Mouse (Mus musculus): ENCODE measurements at regions not wholly inside any gene's neighbourhood (a gene's known extent, or its start where the extent isn't known, plus 50 kb on each side); places are given as distances from the start of the nearest gene placed in this dataset.

DNA sequence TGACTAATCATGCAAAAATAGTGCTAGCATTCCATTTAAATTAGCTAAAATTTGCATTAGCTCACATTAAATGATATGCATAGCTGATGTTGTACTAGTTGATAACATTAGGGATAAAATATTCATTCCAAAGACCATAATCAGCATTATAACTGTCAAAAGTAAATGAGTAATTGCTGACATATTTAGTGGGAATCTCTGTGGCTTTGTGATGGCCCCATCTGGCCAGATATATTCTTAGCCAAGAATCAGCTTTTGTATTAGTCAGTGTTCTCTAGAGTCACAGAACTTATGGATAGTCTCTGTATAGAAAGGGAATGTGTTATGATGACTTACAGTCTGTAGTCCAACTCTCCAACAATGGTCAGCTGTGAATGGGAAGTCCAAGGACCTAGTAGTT is 171.2 kb downstream of the Gria2 start:
- H3K4me2 ChIP-seq: no peak overlapping the region
- no peaks in the 10 kb centered on the region for H3K4me1 ChIP-seq (replicated peaks)
- no peak overlapping the region for H3K9ac ChIP-seq
- no peaks in the 10 kb centered on the region for H3K36me3 ChIP-seq
- no peak for ATAC-seq (ENCODE audit: low read depth)
- no peak overlapping the region for H3K4me3 ChIP-seq
- H3K27me3 ChIP-seq: no peaks in the 10 kb centered on the region
- no peak overlapping the region for H3K27ac ChIP-seq (replicated peaks)
- no peaks in the 10 kb centered on the region for H3K9me3 ChIP-seq

DNA sequence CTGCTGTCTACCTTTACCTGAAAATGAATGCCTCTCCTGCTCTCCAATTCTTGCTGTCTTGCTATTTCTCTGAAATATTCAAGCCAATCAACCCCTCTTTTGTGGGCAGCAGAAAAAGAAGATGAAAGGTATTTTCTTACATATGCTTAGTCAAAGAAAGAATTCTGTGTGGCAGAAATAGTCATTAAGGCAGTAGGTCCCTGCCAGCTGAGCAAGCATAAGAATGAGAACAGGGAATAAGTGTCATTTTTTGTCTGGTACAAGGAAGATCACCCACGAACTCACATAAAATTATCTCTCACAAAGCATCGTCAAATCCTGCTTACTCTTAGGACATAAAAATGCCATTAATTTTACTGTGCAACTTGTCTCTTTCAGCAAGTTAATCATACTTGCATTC is 192.2 kb downstream of the Gria2 start:
- ATAC-seq (ENCODE audit: low read depth): no peak

DNA sequence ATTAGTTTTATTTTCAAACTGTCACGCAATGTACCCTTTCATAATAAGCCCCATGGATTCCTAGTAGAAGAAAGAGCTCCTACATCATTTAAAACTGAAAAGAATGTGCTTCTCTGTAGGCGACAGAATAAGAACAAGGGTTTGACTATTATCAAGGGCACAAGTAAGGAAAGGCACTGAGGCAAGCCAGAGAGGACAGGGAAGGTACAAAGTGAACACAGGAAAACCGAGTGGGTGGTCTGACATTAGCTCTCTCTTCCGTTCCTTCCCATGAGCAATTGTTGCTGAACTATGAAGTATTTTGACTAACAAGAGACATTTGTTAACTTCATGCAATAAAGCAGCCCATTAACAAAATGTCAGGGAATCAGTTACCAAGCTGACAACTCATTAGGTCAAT is 194.2 kb downstream of the Gria2 start:
- Histone ChIP-seq H3K27me3 (no peaks in the 10 kb centered on the region), H3K9ac (no peak overlapping the region), H3K36me3 (no peaks in the 10 kb centered on the region), H3K9me3 (no peaks in the 10 kb centered on the region), H3K4me1 (replicated peaks) (no peaks in the 10 kb centered on the region), H3K4me3 (no peak overlapping the region), H3K4me2 (no peak overlapping the region), H3K27ac (replicated peaks) (no peak overlapping the region)
- WGBS: 30% methylated on average over 4 of the region's 4 CpGs
- ATAC-seq (ENCODE audit: low read depth): no peak

More for the DNA sequence above, 192.2 kb downstream of the Gria2 start:
- Histone ChIP-seq H3K27ac (replicated peaks) (no peak overlapping the region), H3K36me3 (no peaks in the 10 kb centered on the region), H3K27me3 (no peaks in the 10 kb centered on the region), H3K4me3 (no peak overlapping the region), H3K4me1 (replicated peaks) (no peaks in the 10 kb centered on the region), H3K9me3 (no peaks in the 10 kb centered on the region), H3K9ac (no peak overlapping the region), H3K4me2 (no peak overlapping the region)
- 68% methylated on average over 2 of the region's 2 CpGs for WGBS

DNA sequence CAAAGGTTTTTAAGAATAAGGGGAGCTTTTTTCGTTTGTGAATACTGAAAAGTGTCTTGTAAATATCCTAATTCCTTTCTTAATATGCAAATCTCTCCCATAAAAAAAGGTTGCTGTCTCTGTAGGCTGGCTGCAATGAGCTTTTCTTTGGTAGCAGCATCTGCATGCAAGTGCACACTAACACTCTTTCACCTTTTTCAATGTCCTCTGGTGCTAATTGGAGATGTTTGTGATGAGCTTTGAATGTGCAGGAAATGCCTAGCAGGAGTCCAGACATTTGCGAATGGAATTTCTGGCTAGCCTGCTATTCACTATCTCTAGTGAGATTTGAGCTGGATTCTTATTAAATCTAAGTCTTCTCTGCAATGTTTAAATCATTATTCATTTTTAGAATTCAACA is 194.8 kb downstream of the Gria2 start:
- Histone ChIP-seq H3K9ac (no peak overlapping the region), H3K4me1 (replicated peaks) (no peaks in the 10 kb centered on the region), H3K4me3 (no peak overlapping the region), H3K36me3 (no peaks in the 10 kb centered on the region), H3K4me2 (no peak overlapping the region), H3K9me3 (no peaks in the 10 kb centered on the region), H3K27ac (replicated peaks) (no peak overlapping the region), H3K27me3 (no peaks in the 10 kb centered on the region)
- ATAC-seq (ENCODE audit: low read depth): no peak
- 29% methylated on average over 2 of the region's 2 CpGs for WGBS

DNA sequence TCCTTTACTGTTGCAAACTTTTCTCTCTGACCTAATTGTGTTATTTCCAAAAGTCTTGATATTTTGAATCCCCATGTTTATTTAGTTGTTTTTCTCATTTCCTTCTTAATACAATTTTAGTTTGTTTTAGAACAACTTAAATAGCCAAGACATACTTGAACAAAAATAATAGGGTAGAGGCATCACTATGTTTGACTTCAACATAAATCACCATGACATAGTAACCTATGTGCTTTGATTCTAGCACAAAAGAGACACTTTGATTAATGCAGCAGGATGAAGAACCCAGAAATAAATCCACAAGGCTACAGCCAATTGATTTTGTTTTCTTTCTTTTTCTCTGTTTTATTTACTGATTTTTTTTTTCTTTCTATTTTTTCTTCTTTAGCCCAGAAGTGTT is 205.1 kb downstream of the Gria2 start:
- no peaks in the 10 kb centered on the region for H3K27me3 ChIP-seq
- H3K9ac ChIP-seq: no peak overlapping the region
- no peak overlapping the region for H3K4me3 ChIP-seq
- H3K9me3 ChIP-seq: no peaks in the 10 kb centered on the region
- H3K27ac ChIP-seq (replicated peaks): no peak overlapping the region
- no peak for ATAC-seq (ENCODE audit: low read depth)
- no peaks in the 10 kb centered on the region for H3K36me3 ChIP-seq
- H3K4me1 ChIP-seq (replicated peaks): no peaks in the 10 kb centered on the region
- H3K4me2 ChIP-seq: no peak overlapping the region

DNA sequence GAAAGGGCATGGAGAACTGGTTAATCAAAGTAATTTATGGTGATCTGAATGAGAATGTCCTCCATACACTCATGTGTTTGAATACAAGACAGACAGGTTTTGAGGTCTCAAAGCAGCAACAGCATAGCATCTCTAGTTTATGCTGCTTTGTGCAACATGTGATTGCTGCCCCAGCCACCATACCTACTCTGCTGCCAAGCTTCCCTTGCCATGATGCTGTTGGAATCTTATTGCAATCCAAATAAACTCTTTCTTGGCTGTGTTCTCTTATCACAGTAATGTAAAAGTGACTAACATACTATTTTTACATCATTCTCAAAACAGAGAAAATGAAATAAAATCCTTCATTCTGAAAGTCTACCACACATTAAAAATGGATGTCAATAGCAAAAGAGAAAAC is 235.1 kb downstream of the Gria2 start:
- no peak for ATAC-seq (ENCODE audit: low read depth)
- H3K27me3 ChIP-seq: no peaks in the 10 kb centered on the region
- no peak overlapping the region for H3K27ac ChIP-seq (replicated peaks)
- H3K4me2 ChIP-seq: no peak overlapping the region
- H3K4me3 ChIP-seq: no peak overlapping the region
- H3K9me3 ChIP-seq: no peaks in the 10 kb centered on the region
- no peaks in the 10 kb centered on the region for H3K36me3 ChIP-seq
- H3K4me1 ChIP-seq (replicated peaks): no peaks in the 10 kb centered on the region
- no peak overlapping the region for H3K9ac ChIP-seq

DNA sequence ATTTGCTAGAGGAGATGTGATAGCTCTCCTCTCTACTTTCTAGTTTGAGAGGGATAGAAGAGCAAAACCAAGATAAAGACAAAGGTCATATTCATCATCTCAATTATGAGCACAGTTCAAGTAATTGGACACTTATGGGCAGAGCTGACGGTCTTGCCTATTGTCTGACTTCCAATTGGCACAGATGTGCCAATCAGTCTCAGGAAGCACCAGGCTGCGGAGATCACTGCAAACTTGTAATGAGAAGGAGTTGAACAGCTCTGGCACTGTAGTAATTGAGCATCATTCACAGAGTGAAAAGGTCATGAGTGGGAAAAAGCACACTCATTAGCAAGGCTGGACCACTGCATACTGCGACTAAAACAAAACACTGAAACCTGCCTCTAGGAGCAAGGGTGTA is 236.4 kb downstream of the Gria2 start:
- Histone ChIP-seq H3K27ac (replicated peaks) (no peak overlapping the region), H3K36me3 (no peaks in the 10 kb centered on the region), H3K27me3 (no peaks in the 10 kb centered on the region), H3K9me3 (no peaks in the 10 kb centered on the region), H3K4me1 (replicated peaks) (no peaks in the 10 kb centered on the region), H3K9ac (no peak overlapping the region), H3K4me3 (no peak overlapping the region), H3K4me2 (no peak overlapping the region)
- WGBS: 64% methylated on average over 3 of the region's 3 CpGs
- ATAC-seq (ENCODE audit: low read depth): no peak

DNA sequence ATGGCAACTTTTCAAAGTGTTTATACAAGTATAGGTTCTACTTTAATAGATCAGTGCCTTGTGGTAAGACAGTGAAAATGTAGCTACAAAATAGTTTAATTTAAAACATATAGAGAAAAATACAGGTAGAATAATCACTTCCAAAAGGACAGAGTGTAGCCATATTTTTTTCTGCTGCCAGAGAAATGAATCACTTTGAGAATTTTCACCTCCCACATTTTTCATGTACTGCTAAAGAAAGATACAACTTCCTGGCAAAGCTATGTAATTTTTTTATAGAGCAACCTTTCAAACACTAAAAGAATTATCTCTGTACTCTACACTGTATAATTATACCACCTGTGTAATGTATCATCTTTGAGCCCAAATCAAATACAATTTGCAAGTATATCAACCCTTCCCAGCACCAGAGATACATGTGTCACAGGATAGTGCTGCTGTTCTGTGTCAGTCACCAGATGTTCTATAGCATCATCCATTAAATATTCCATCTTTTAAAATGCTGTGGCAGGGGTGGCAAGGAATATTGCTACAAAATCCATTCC is 256.4 kb downstream of the Gria2 start:
- Histone ChIP-seq H3K9ac (no peak overlapping the region), H3K27ac (replicated peaks) (no peak overlapping the region), H3K9me3 (no peaks in the 10 kb centered on the region), H3K4me2 (no peak overlapping the region), H3K4me1 (replicated peaks) (no peaks in the 10 kb centered on the region), H3K36me3 (no peaks in the 10 kb centered on the region), H3K27me3 (no peaks in the 10 kb centered on the region), H3K4me3 (no peak overlapping the region)
- no peak for ATAC-seq (ENCODE audit: low read depth)

DNA sequence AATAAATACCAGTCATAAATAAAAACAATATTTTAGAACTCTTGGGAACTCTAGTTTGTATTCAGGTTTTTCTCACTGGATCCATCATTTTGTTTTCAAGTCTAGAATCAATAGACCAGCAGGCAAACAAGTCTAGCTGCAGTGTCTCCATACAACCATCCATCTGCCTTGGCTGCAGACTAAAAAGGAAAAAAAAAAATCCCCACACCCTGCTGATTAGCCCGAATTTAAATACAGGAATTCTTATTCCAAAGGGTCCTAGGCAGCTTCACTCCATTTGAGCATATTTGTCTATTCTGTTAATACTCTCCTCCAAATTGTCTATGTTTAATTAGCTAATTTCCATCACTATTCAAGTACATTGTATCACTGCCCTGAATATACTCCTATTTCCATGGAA is 258.9 kb downstream of the Gria2 start:
- Histone ChIP-seq H3K9ac (no peak overlapping the region), H3K27me3 (no peaks in the 10 kb centered on the region), H3K27ac (replicated peaks) (no peak overlapping the region), H3K4me2 (no peak overlapping the region), H3K36me3 (no peaks in the 10 kb centered on the region), H3K4me1 (replicated peaks) (no peaks in the 10 kb centered on the region), H3K9me3 (no peaks in the 10 kb centered on the region), H3K4me3 (no peak overlapping the region)
- WGBS: 65% methylated on average over 1 of the region's 1 CpGs
- ATAC-seq (ENCODE audit: low read depth): no peak

DNA sequence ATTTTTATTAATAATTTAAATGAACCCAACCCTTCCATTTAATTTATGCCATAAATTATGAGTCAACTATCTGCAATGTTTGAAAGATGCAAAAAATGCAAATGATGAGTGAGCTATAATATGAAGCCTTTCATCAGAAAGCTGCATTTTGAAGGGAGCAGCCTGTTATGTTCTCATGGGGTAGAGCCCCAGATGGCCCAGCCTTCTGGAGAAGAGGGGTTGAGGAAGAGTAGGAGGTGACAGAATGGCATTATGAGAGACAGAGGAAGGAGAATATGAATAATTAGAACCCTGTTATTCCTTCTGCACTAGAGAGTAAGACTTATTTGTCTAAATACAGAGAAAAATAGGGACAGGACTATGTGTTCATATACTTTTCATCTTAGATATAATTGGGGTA is 261.3 kb downstream of the Gria2 start:
- Histone ChIP-seq H3K9me3 (no peaks in the 10 kb centered on the region), H3K9ac (no peak overlapping the region), H3K27me3 (no peaks in the 10 kb centered on the region), H3K27ac (replicated peaks) (no peak overlapping the region), H3K4me2 (no peak overlapping the region), H3K36me3 (no peaks in the 10 kb centered on the region), H3K4me3 (no peak overlapping the region), H3K4me1 (replicated peaks) (no peaks in the 10 kb centered on the region)
- ATAC-seq (ENCODE audit: low read depth): no peak

DNA sequence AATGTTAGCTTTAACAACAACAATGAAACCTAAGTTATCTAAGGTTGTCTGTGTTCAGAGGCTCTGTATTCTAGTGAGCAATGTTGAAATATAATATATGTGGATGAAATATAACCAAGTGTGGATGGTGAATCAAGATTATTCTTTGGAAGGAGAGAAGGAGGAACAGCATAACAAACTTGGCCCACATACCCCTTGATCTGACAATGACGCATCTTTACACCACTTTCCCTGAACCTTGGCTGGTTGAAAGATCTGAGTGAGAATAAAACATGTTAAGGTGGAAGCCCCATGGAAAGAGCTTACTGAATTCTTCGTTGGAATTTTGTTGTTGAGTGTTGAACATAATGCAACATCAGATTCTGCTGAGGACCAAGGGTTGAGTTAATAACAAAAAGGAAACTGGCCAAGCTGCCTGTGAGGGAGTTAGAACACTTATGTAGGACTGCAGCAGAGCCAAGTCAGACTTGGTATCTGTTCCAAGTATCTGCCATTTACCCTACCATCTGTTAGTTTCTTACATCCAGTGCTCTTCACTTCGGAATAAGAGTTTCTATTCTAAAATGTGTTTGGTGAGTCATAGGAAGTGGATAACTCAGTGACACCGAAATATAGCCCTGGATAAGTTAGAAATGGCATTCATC is 268.8 kb downstream of the Gria2 start:
- Histone ChIP-seq H3K36me3 (no peaks in the 10 kb centered on the region), H3K4me1 (replicated peaks) (no peaks in the 10 kb centered on the region), H3K9me3 (no peaks in the 10 kb centered on the region), H3K9ac (no peak overlapping the region), H3K27ac (replicated peaks) (no peak overlapping the region), H3K27me3 (no peaks in the 10 kb centered on the region), H3K4me3 (no peak overlapping the region), H3K4me2 (no peak overlapping the region)
- 85% methylated on average over 4 of the region's 4 CpGs for WGBS
- ATAC-seq (ENCODE audit: low read depth): no peak

DNA sequence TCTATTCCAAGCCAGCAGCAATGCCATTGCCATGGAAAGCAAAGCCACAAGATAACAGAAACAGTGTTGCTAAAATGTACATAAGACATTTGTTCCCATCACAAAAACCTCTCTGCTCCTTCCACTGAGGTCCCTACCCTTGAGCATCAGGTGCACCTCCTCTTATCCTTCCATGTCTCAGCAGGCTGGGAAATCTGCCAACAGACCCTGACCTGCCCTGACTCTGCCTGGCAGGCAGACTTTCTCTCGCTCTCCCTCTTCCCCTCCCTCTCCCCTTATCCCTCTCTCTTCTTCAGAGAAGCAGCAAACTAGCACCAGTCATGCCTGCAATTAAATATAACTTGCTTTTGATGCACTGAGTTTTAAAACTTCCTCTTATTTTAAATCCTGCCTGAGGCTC is 288.6 kb downstream of the Gria2 start:
- H3K27me3 ChIP-seq: no peaks in the 10 kb centered on the region
- no peak overlapping the region for H3K27ac ChIP-seq (replicated peaks)
- H3K4me1 ChIP-seq (replicated peaks): no peaks in the 10 kb centered on the region
- H3K9me3 ChIP-seq: no peaks in the 10 kb centered on the region
- H3K9ac ChIP-seq: no peak overlapping the region
- 58% methylated on average over 1 of the region's 1 CpGs for WGBS
- ATAC-seq (ENCODE audit: low read depth): no peak
- no peaks in the 10 kb centered on the region for H3K36me3 ChIP-seq
- H3K4me2 ChIP-seq: no peak overlapping the region
- H3K4me3 ChIP-seq: no peak overlapping the region

DNA sequence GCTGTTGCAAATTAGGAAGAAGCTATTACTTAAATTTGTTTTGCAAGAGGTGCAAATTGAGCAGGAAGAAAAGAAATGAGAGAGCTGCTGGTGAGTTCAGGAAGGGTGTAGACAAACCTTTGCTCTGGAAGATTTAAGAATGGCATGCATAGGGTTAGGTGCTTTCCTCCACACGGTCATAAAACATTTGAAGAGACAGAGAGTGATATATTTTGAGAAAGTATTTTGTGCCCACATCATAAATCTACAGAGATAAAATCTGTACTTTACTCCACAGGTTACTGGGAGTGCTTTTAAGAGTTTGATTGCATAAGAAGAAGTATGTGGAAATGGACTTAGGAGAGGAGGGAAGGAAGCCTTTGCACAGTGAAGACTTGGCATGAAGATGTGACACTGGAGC is 293.4 kb downstream of the Gria2 start:
- no peak overlapping the region for H3K27ac ChIP-seq (replicated peaks)
- H3K27me3 ChIP-seq: no peaks in the 10 kb centered on the region
- 72% methylated on average over 1 of the region's 1 CpGs for WGBS
- no peak overlapping the region for H3K4me2 ChIP-seq
- H3K4me1 ChIP-seq (replicated peaks): no peaks in the 10 kb centered on the region
- H3K4me3 ChIP-seq: no peak overlapping the region
- ATAC-seq (ENCODE audit: low read depth): no peak
- no peaks in the 10 kb centered on the region for H3K9me3 ChIP-seq
- no peak overlapping the region for H3K9ac ChIP-seq
- no peaks in the 10 kb centered on the region for H3K36me3 ChIP-seq
